Mouse (Mus musculus) kidney, postnatal 14 days (tissue): Measurements from ENCODE around the gene Psme2.

Experiments used
- DNase-seq: peaks from one replicate; pipeline ENCODE4 v3.0.0; 2022; ENCODE audit warnings: mixed read lengths

Psme2 gene

GRCm38 (mm10) chr14:55590748-55591330, at the start of gene Psme2:
Psme2 (minus strand) TSS chr14:55591113.
- peak; percentile 96 for DNase-seq

DNA sequence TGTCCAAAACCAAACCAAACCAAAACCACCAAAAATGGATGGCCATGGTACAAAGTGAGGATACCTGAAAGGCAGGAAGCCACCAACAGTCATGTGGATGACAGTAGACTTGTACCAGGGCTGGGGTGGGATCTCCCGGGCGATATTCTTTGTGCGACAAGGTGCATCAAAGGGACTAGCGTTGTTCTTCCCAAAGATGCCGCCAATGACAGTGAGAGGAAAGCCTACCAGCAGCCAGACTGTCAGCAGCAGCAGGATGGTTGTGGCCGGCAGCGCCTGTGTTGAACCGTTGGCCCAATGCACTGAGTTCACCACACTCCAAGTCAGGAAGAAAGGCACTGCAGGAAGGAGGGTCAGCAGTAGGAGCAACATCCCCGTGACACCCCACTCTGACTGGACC, 46.9 kb upstream of the Psme2 start, which contains the start of gene Gm49378:
Gm49378 (minus strand) TSS at position 101 of the 400 bp plus-strand sequence.
- DNase-seq: no peak

DNA sequence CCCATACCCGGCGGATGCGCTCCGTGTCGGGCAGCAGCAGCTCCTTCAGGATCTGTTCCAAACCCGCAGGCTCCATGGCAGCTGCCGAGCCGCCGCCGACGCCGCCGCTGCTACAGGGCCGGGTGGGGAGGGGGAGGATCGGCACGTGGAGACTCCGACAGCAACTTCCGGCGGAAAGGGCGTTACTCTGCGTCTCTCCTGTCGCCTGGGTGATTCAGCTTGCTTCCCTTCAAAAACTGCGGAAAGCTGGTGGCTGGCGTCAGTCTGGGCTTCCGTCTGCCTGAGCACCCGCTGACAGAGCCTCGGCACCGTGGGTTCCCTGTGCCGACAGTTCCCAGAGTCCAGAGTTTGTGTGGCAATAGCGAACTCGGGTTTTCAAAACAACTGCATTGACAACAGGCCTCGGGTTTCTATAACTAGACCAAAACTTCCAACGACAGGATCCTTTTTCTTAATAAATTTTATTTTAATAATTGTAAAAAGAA, 44.7 kb upstream of the Psme2 start, which contains the start of gene Ipo4:
Ipo4 (minus strand) TSS at position 435 of the 485 bp plus-strand sequence.
- DNase-seq: peak; percentile 92

DNA sequence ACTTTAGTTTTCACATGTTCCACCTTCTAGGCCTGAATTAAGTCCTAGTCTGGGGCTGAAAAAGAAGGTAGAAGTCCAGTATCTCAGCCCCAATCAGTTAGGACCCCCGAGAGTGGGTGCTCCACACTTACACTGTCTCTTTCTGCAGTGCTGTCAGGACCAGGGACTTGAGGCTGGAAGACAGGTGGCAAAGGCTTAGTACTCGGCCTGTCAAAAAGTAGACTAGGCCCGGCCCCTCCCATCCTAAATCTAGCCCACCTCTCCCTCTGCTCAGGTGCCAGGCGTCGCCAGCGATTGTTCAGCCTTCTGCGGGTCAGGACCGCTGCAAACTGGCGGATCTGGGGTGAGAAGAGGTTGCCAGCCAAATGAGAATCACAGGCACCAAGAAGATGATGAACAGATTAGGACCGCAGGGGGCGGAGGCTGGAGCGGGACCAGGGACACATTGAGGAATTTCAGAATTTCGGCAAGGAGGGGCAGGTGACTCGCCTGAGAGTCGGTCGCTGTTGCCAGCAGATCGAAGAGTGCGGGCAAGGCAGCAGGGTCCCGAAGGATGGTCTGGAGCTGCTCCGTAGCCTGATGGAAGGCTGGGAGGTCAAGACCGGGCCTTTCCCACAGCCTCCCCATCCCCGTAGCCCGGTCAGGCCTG, 44.1 kb upstream of the Psme2 start:
- DNase-seq: no peak

GRCm38 (mm10) chr14:55629312-55629711, 38.4 kb upstream of the Psme2 start:
- DNase-seq: peak; percentile 56

DNA sequence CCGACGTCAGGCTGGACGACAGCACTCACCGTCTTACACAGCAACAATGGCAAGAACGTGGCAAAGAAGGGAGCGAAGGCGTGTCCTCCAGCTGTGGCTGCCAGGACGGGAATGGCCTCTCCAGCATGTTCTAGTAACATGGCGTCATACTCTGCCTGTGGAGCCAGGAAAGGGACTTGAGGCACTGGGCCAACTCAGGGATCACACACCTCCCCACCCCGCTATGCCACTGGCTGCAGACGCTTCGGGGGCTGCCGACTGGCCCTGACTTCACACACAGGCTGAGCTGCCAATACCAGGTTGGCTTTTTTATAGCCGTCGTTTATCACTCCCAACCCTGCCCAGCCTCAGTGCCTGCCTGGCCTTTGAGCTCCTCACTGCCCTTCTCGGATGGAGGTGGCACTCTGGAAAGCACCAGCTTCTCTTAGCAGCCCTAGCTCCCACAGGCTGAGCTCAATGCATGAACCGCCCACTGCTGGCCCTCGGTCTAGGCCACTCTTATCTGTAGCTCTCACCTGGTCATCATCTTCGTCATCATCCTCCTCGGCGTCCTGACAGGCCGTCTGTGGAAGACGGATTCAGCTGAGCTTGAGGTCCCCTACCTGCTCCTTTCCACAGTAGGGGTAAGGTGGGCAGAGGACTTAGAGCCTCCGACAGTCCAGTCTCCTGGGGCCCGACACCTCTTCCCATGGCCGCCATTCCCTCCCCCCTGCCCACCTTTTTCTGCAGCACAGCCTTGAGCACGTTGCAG, 37.3 kb upstream of the Psme2 start:
- DNase-seq: no peak

- DNase-seq: no peak
Measured at GRCm38 (mm10) chr14:55618486-55619195, 27.7 kb upstream of the Psme2 start.

DNA sequence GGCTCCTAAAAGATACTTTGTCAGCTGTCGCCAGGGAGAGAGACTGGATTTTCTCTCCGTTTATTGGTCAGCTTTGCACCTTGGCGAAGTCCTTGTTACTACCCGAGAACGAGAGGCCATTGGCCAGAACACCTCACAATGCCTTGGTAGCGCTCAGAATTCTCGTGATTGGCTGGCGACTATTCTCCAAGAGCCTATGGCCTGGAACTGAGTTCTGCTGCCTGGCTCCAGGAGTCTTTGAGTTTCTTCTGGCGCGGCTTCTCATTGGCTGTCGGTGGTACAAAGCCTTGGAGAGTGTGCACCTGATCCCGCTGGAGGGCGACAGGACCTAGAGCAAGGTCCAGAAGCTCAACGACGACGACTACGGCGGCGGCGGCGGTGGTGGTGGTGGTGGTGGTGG, 26.9 kb upstream of the Psme2 start, which contains the start of gene Rec8:
Rec8 (plus strand) TSS at position 216 of the 400 bp plus-strand sequence.
- DNase-seq: peak; percentile 59

DNA sequence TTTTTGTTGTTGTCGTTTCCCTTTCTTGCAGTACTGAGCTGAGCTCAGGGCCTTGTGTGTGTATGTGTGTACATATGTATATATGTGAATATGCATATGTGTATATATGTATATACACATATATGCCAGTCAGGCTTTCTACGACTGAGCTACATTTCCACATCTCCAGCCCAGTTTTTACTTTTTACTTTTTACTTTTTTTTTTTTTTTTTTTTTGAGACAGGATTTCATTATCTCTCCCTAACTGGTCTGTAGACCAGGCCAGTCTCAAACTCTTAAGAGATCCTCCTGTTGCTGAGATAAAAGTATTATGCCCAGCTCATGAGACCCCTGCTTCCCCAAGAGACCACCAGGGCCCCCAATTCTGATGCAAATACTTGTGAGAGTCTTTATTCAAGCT, 25.9 kb upstream of the Psme2 start:
- DNase-seq: no peak

GRCm38 (mm10) chr14:55615876-55616275, 25.0 kb upstream of the Psme2 start:
- no peak for DNase-seq

DNA sequence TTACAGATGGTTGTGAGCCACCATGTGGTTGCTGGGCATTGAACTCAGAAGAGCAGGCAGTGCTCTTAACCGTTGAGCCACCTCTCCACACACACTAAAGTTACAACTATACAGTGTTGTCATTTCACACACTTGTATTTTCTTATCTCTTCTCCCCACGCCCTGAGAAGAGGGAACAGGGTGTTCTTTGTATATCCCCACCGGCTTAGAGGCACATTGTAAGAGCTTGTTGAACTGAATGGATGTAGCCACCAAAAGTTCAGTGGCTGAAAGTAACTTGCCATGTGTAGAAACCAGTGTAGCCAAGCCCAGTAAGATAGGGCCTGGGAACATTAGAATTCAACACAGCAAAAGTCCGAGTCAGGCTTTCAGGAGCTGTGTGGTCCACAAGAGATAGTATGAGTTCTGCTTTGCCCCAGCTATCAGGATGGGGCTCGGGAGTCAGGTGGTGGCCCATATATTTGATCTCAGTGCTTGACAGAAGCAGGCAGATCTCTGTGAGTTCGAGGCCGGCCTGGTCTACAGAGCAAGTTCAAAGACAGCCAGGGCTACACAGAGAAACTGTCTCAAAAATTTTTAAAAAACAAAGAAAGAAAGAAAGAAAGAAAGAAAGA, 23.8 kb upstream of the Psme2 start:
- DNase-seq: no peak

DNA sequence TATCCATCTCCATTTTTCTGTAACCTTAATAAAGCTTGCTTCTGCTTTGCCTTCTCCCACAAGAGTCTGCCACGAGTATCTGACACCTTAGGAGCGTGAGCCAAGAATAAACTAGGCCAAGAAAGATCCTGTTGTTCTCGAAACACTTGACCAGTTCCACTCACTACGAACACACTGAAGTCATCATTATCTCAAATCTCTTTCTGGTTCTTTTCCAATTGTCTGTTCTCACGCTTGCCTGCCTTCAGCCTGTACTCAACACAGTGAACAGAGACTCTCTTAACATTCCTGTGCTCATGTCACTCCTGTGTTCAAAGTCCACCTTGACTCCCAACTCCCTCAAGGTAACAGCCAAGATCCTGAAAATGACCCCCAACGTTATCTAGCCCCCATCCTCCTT, 22.4 kb upstream of the Psme2 start:
- no peak for DNase-seq

- DNase-seq: no peak
Measured at GRCm38 (mm10) chr14:55608339-55608738, 17.4 kb upstream of the Psme2 start.

DNA sequence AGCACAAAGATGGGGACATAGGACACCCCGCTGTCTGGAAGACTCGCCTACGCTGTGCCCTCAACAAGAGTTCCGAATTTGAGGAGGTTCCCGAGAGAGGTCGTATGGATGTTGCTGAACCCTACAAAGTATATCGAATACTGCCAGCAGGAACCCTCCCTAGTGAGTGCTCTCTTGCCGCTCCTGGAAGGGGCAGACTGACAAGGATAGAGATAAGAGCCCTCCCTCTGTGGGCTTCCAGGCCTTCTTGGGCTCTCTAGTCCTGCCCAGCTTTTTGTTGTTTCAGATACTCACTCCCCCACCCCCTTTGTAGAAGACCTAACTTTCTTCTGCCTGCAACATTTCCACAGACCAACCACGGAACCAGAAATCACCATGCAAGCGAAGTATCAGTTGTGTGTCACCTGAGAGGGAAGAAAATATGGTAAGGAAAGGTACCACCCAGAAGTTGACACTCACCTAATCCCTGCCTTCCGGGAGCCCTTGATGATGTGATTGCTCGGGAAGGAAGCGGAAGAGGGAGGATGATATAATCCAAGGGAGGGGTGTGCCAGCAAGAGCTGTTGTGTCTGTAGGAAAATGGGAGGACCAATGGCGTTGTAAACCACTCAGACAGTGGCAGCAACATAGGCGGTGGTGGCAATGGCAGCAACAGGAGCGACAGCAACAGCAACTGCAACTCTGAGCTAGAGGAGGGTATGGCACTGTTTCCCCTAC, 15.0 kb upstream of the Psme2 start:
- no peak for DNase-seq

DNA sequence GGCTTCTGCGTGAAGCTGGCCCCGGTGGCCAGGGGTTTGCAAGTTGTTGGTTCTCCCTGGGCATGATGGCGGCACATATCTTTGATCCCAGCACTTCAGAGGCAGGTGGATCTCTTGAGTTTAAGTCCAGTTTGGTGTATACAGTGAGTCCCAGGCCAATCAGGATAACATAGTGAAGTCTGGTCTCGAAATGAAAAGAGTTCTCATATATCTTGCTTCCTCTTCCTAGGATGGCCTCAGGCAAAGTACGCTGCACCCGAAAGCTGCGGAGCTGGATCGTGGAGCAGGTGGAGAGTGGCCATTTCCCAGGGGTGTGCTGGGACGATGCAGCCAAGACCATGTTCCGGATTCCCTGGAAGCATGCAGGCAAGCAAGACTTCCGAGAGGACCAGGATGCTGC, 13.9 kb upstream of the Psme2 start:
- no peak for DNase-seq

- DNase-seq: peak; percentile 95
Measured at GRCm38 (mm10) chr14:55603633-55604576, 13.0 kb upstream of the Psme2 start.

DNA sequence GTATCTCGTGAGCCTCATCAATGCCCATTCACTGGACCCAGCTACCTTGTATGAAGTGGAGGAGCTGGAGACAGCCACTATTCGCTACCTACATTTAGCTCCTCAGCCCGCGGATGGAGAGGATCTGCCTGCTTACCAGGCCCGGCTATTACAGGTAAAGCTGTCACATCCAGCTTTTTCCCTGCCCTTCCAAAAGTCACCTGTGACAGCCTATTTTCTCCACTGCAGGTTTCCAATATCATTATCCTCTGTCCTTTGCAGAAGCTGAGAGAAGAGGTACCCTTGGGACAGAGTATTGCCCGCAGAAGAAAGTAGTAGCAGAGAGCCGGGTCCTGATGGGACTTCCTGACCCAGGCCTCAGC, 12.3 kb upstream of the Psme2 start, which contains the start of gene Irf9:
Irf9 (plus strand) TSS at position 301 of the 362 bp plus-strand sequence.
- no peak for DNase-seq

DNA sequence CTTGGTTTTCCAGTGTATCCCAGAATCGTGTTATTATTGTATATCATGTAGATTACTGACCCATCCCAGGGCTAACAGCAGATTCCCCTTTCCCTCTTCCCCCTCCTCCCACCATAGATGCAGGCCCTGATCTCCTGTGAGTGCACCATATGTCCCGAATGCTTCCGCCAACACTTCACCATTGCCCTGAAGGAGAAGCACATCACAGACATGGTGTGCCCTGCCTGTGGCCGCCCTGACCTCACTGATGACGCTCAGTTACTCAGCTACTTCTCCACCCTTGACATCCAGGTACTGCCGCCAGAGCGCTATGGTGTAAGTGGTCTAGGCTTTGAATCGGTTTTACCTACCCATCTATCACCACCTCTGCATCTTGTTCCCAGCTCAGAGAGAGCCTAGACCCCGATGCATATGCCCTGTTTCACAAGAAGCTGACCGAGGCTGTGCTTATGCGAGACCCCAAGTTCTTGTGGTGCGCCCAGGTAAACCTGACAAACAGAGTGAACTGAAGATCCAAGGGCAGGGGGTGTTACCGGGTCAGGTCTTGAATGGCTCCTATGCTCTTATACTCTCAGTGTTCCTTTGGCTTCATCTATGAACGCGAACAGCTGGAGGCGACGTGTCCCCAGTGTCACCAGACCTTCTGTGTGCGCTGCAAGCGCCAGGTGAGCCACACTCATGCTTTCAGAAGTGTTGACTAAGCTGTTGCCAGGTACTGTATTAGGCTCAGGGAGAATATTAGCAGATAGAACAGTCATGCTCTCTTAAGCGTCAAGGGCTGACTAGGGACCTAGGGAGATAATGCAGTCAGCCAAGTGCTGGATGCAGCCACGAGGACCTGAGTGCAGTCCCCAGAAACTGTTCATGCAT, 7.8 kb upstream of the Psme2 start:
- DNase-seq: no peak

- peak; percentile 56 for DNase-seq
Measured at GRCm38 (mm10) chr14:55596036-55596690, 5.2 kb upstream of the Psme2 start.
